Mouse (Mus musculus) intestine, embryonic 16.5 days (tissue): ENCODE data around the gene Dpm3. TPM values are rescaled to one million over a fixed set of nuclear protein-coding genes. Genes with fewer than 3 reads are reported as not detected.

Experiments used
- ATAC-seq: fragments of 200-750 bp; cut with Nextera tagmentation; 2 replicates; pipeline ENCODE4 v1.8.0; 2017; ENCODE audit warnings: moderate TSS enrichment, moderate library complexity
- H3K27ac ChIP-seq: fragments of 300-500 bp; sonication (generic); 2 replicates; pipeline ENCODE4 v1.5.1; 2014; ENCODE audit warnings: mild to moderate bottlenecking, low read length
- H3K27me3 ChIP-seq: fragments of 300-500 bp; sonication (generic); replicated peaks from 2 replicates; pipeline ENCODE4 v1.6.1; 2014; ENCODE audit warnings: low read length, control low read depth, mixed read lengths; ENCODE audit not compliant: control insufficient read depth, insufficient read depth
- H3K36me3 ChIP-seq: fragments of 300-500 bp; sonication (generic); 2 replicates; pipeline ENCODE4 v1.6.1; 2014; ENCODE audit warnings: low read length, control low read depth; ENCODE audit not compliant: control insufficient read depth, insufficient read depth
- H3K4me1 ChIP-seq: fragments of 300-500 bp; sonication (generic); 2 replicates; pipeline ENCODE4 v1.6.1; 2014; ENCODE audit warnings: low read length, control low read depth, mixed read lengths; ENCODE audit not compliant: control insufficient read depth, insufficient read depth
- H3K4me2 ChIP-seq: fragments of 300-500 bp; sonication (generic); 2 replicates; pipeline ENCODE4 v1.6.1; 2014; ENCODE audit warnings: low read depth, low read length, control low read depth
- H3K4me3 ChIP-seq: fragments of 300-500 bp; sonication (generic); 2 replicates; pipeline ENCODE4 v1.5.1; 2014; ENCODE audit warnings: mild to moderate bottlenecking, low read length
- H3K9ac ChIP-seq: fragments of 300-500 bp; sonication (generic); 2 replicates; pipeline ENCODE4 v1.6.1; 2014; ENCODE audit warnings: low read depth, low read length
- H3K9me3 ChIP-seq: fragments of 300-500 bp; sonication (generic); 2 replicates; pipeline ENCODE4 v1.6.1; 2016; ENCODE audit warnings: low read length, control low read depth; ENCODE audit not compliant: control insufficient read depth
- WGBS: fragments of 180-500 bp; shearing (Covaris S2); extraction: QIAGEN DNeasy Blood & Tissue Kit; methylation state at CpG from one replicate; pipeline ENCODE4 v1.1.7; 2014; 5-methylcytosine and 5-hydroxymethylcytosine counted together
- polyA plus RNA-seq: library from polyadenylated mRNA; unstranded; fragments of >200 nt; fragmentation: Nextera tagmentation; extraction: Ambion mirVana; gene quantifications from 2 replicates; pipeline ENCODE4 v1.2.1, GENCODE M21; 2015

Dpm3 gene
- polyA plus RNA-seq, 1 experiment from 2014 or later = 119 TPM

DNA sequence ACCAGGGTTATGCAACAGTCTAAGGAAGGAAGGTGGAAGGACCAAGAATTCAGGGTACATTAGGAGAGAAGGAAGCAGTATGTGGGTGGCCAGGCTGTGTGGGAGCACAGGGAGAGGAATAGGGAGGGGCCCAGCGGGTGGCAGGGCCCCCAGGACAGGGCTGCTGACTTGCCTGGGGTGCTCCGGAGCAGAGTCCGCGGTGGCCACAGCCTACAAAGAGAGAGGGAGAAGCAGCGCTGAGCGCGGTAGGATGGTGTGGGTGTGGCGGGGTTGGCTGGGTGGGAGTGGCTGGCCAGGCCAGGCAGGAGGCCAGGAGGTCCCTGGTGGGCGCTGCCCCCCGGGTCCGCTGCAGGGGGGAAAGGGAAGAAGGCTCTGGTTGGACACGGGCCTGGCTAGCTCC is 20.7 kb upstream of the Dpm3 start:
- Histone ChIP-seq H3K4me1 (peaks cover 16% of the 10 kb centered on the region), H3K9ac (0 out of 2 replicates have a peak overlapping the region, but pooled peaks have one; percentile 9), H3K4me3 (no peak overlapping the region), H3K27ac (peak overlapping the region; percentile 4; the same call in 1 of the 2 replicates), H3K27me3 (no peaks in the 10 kb centered on the region), H3K9me3 (no peaks in the 10 kb centered on the region), H3K36me3 (no peaks in the 10 kb centered on the region; the same call in 1 of the 2 replicates), H3K4me2 (peak overlapping the region; percentile 35; the same call in 1 of the 2 replicates)
- peak; percentile 82 for ATAC-seq
- 51% methylated on average over 11 of the region's 12 CpGs for WGBS

DNA sequence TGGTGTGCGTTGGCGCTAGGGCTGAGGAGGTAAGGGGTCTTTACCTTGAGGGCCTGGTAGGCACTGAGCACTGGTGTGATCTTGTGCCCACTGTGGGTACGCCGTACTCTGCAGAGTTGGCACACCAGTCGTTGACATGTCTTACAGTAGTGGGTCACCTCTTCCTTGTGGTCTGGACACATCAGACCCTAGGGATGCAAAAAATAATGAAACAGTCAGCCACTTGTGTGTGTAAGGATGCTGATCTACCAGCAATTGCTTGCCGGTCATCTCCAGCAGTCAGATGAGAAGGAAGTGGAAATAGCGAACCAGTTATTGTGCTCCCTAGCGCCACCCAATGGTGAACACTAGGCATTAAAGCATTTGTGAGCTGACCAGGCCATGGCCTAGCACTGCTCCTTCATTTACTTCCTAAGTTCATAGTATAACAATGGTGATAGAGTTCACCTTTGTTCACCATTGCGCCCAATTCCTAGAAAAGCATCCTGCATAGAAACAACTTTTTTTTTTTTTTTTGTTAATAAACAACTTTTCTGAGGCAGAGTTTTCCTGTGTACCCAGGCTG is 16.7 kb upstream of the Dpm3 start:
- Histone ChIP-seq H3K4me2 (no peak overlapping the region), H3K36me3 (no peaks in the 10 kb centered on the region), H3K9me3 (no peaks in the 10 kb centered on the region), H3K27me3 (no peaks in the 10 kb centered on the region), H3K4me3 (no peak overlapping the region), H3K9ac (no peak overlapping the region), H3K4me1 (peaks cover 27% of the 10 kb centered on the region), H3K27ac (no peak overlapping the region)
- no peak for ATAC-seq
- WGBS = 72% methylated on average over 9 of the region's 9 CpGs

DNA sequence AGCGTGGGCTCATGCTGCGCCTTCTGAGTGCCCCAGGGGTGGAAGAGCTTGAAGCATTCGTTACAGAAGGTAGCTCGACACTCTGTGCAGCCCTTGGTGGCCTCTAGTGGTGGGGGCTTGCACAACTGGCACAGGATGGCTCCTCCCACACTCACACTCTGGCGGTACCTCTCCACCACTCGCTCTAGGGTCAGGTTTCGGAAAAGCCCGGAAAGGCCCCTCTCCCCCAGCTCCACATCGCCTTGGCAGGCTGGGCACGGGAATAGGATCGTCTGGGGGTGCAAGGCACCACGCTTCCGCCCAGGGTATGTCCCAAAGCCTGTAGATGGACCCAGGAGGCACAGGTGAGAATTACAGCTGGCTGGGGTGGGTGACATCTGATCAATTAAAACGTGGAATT is 15.5 kb upstream of the Dpm3 start:
- Histone ChIP-seq H3K9me3 (no peaks in the 10 kb centered on the region), H3K9ac (peak overlapping the region; percentile 37), H3K4me1 (peaks cover 32% of the 10 kb centered on the region), H3K27me3 (no peaks in the 10 kb centered on the region), H3K4me2 (no peak overlapping the region; the same call in 1 of the 2 replicates), H3K36me3 (no peaks in the 10 kb centered on the region), H3K4me3 (0 out of 2 replicates have a peak overlapping the region, but pooled peaks have one; percentile 5), H3K27ac (no peak overlapping the region)
- ATAC-seq = 0 out of 2 replicates have a peak, but pooled peaks have one; percentile 19
- 23% methylated on average over 14 of the region's 14 CpGs for WGBS

DNA sequence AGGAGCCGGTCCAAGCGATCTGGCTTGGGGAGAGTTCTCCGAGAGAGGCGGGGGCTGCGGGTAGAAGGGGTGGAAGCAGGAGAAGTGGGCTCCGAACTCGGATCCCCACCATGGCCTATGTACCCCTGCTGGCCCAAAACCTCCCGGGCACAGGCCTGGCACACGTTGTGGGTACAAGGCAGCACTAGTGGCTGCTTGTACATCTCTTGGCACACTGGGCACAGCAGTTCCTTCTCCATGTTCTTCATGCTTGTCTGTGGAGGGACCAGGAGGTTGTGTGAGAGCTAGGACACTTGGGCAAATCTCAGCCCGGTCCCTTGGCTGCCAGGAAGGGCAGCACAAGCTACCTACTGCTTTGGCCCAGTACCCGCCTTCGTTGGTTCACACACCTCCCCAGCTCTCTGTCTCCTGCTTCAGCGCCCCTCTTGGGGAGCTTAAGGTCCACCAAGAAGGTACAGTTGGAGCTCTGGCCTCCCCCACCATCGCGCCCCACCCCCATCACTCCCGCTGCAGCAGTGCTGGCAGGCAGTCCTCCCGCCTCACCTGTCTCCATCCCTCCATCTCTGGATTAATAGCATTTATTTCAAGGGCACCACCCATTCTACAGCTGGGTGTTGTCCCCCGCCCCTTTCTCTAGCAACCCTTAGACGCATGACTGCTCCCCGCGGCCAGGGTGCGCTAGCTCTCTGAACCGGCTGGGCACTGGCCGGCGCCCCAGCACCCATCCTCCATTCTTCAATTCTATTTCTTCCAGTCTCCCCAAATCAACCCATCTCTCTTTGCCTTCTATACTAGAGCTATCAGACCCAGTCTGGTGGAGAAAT is 14.8 kb upstream of the Dpm3 start:
- Histone ChIP-seq H3K27ac (no peak overlapping the region), H3K9ac (peak overlapping the region; percentile 57)
- no peak for ATAC-seq

DNA sequence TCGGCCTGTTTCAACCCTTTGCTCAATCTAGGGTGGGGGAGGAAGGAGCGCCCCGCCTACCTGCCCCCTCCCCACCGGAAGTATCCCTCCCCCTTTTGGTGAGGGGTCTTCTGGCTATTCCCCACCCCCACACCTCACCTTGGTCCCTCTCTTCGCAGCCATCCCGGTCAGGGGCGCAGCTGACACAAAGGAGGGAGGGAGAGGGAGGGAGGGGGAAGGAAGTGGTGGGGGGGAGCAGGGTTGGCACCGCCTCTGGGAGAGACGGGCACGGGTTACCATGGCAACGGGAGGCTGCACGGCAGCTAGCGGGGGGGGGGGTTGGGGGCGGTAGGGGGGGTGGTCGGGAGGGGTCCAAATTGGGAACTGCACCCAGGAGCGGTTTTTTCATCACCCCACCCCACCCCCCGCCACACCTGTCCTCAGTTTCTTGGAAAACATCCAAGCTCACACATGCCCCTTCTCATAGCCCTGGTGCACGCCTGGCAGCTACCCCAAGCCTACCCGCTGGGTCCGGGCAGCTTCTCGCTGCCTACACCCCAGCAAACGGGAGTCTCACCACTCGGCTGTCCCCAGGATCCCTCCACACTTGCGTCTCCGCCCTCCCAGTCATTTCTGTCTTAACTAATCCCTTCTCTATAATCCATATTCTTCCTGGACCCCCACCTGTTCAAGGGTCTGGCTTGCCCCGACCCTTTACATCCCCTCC is 14.0 kb upstream of the Dpm3 start:
- Histone ChIP-seq H3K4me2 (peak overlapping the region; percentile 91), H3K9me3 (no peaks in the 10 kb centered on the region), H3K4me1 (peaks cover 28% of the 10 kb centered on the region), H3K4me3 (peak overlapping the region; percentile 44), H3K36me3 (no peaks in the 10 kb centered on the region), H3K27ac (no peak overlapping the region), H3K9ac (peak overlapping the region; percentile 57), H3K27me3 (no peaks in the 10 kb centered on the region)
- no peak for ATAC-seq
- under 1% methylated on average over 25 of the region's 26 CpGs for WGBS

More for the DNA sequence above, 14.8 kb upstream of the Dpm3 start:
- no peaks in the 10 kb centered on the region for H3K36me3 ChIP-seq
- peak overlapping the region; percentile 44 for H3K4me3 ChIP-seq
- WGBS = 17% methylated on average over 25 of the region's 25 CpGs
- no peaks in the 10 kb centered on the region for H3K9me3 ChIP-seq
- H3K4me1 ChIP-seq = peaks cover 28% of the 10 kb centered on the region
- no peaks in the 10 kb centered on the region for H3K27me3 ChIP-seq
- H3K4me2 ChIP-seq = peak overlapping the region; percentile 91

DNA sequence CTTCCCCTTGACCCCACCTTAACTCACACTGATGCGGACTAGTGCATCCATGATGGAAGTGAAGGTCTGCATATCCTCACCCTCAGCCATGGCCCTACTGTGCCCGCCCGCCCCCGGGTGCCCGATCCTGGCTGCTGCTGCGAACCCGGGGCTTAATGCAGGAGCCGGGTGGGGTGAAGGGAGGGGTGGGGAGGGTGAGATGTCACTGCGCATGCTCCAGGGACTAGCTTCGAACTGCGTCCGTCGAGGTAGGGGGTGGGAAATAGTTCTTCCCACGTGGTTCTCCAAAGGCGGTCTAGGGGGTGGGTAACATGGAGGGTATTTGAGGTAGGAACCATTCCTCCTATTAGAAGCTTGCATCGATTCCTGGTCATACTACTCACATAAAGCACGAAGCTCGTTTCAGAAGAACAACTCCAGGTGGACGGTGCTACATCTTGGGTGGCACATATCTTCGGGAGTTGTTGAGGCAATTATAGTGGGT is 13.4 kb upstream of the Dpm3 start, which contains the start of gene Krtcap2:
Gene Krtcap2, plus strand, starts transcription at position 279 of the 484 bp plus-strand sequence.
- peak within 1 kb of the TSS; percentile 82 for H3K4me3 ChIP-seq
- H3K9me3 ChIP-seq = no peaks in the 10 kb centered on the region
- 3% methylated on average over 20 of the region's 20 CpGs for WGBS
- H3K4me1 ChIP-seq = peaks cover 32% of the 10 kb centered on the region
- H3K27ac ChIP-seq = peak within 1 kb of the TSS; percentile 82
- peak; percentile 9 for ATAC-seq
- peak within 1 kb of the TSS; percentile 91 for H3K4me2 ChIP-seq
- H3K9ac ChIP-seq = peak within 1 kb of the TSS; percentile 89
- no peaks in the 10 kb centered on the region for H3K36me3 ChIP-seq
- no peaks in the 10 kb centered on the region for H3K27me3 ChIP-seq

DNA sequence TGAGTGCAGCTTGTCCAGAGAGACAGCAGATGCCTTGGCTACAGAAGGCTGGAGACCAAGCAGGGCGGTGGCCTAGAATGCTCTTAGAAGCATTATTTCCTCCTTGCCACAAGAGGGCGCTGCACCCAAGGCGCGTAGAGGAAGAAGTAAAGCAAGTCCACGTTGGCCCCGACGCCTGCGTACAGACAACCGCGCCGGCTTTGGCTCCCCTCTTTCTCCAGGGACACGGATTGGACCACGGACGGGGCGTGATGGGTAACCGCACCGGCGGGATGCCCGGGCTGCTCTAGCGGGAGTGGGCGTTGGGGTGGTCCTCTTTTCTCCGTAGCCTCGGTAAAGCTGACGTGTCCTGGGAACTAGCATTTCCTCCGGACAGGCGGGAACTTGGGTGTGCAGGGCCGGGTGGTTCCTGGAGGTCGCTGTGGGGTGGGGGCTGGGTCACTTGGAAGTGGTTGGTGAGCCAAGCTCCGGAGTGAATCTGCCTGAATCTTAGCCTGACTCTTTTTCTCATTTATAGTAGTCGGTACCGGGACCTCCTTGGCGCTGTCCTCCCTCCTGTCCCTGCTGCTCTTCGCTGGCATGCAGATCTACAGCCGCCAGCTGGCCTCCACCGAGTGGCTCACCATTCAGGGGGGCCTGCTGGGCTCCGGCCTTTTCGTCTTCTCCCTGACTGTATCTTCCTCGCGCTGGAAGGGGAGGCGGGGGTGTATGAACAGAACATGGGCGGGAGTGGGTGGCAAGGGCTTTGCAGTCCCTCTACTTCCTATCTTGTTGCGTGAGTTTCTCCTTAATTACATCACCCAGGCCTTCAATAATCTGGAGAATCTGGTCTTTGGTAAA is 12.7 kb upstream of the Dpm3 start, which contains the start of gene Trim46:
Gene Trim46, minus strand, starts transcription at position 49 of the 840 bp plus-strand sequence.
- peak; percentile 82 for ATAC-seq

DNA sequence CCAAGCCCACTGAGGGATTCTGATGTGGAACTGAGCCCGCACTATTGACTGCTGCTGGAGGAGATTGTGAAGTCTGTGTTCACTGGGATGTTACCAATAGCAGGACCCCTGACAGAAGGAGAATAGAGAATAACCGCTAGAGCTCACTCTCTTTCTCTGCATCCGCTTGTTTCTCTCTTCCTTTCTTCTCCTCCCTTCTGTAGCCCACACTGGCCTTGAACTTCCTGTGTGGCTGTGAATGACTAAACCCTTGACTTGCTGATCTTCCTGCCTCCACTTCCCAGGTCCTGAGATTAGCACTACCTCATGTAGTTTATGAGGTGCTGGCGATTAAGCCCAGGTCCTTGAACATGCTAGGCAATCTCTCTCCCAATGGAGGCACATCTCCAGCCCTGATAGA is 11.7 kb upstream of the Dpm3 start:
- WGBS = 89% methylated on average over 4 of the region's 4 CpGs
- H3K4me1 ChIP-seq = peaks cover 48% of the 10 kb centered on the region

More for the DNA sequence above, 12.7 kb upstream of the Dpm3 start, which contains the start of gene Trim46:
- Histone ChIP-seq H3K9ac (peak within 1 kb of the TSS; percentile 89), H3K27me3 (no peaks in the 10 kb centered on the region), H3K27ac (peak within 1 kb of the TSS; percentile 82), H3K4me1 (peaks cover 39% of the 10 kb centered on the region), H3K4me2 (peak within 1 kb of the TSS; percentile 91), H3K9me3 (no peaks in the 10 kb centered on the region), H3K4me3 (peak within 1 kb of the TSS; percentile 82), H3K36me3 (no peaks in the 10 kb centered on the region)
- WGBS = under 1% methylated on average over 42 of the region's 42 CpGs

More for the DNA sequence above, 11.7 kb upstream of the Dpm3 start:
- H3K9me3 ChIP-seq = no peaks in the 10 kb centered on the region
- H3K4me3 ChIP-seq = peak overlapping the region; percentile 82; the same call in 1 of the 2 replicates
- H3K9ac ChIP-seq = peak overlapping the region; percentile 89; the same call in 1 of the 2 replicates
- H3K27me3 ChIP-seq = no peaks in the 10 kb centered on the region
- H3K36me3 ChIP-seq = no peaks in the 10 kb centered on the region
- H3K4me2 ChIP-seq = peak overlapping the region; percentile 91
- H3K27ac ChIP-seq = no peak overlapping the region
- ATAC-seq = no peak
